Mouse (Mus musculus) cerebellum, adult 2 months (tissue): Measurements from ENCODE around the gene Dera. TPM values are rescaled to one million over a fixed set of nuclear protein-coding genes. Genes with fewer than 3 reads are reported as not detected.

Experiments used
- DNase-seq, 2 experiments: peaks; one replicate each; pipeline ENCODE4 v3.0.0; 2021
- H3K27ac ChIP-seq: fragments of 200-500 bp; 2 replicates; pipeline ENCODE4 v1.5.1; 2012; ENCODE audit warnings: low read length, control low read depth, inconsistent platforms; ENCODE audit not compliant: insufficient read depth
- H3K27me3 ChIP-seq: fragments of 200-500 bp; 2 replicates; pipeline ENCODE4 v1.6.1; 2012; ENCODE audit warnings: inconsistent platforms, mild to moderate bottlenecking, low read length, moderate library complexity; ENCODE audit not compliant: control insufficient read depth, insufficient read depth
- H3K4me1 ChIP-seq: fragments of 200-500 bp; 2 replicates; pipeline ENCODE4 v1.6.1; 2011; ENCODE audit warnings: low read length; ENCODE audit not compliant: control insufficient read depth, insufficient read depth
- H3K4me3 ChIP-seq: fragments of 200-500 bp; replicated peaks from 2 replicates; pipeline ENCODE3; 2011; ENCODE audit warnings: mild to moderate bottlenecking, low read depth, low read length, control low read depth; ENCODE audit not compliant: insufficient read depth
- CTCF ChIP-seq: fragments of 200-500 bp; IDR thresholded peaks from 2 replicates; pipeline ENCODE4 v1.5.1; 2011; ENCODE audit warnings: low read depth, mild to moderate bottlenecking, control low read depth, low read length, moderate library complexity, borderline replicate concordance; ENCODE audit not compliant: insufficient read depth
- POLR2A ChIP-seq: fragments of 200-500 bp; IDR thresholded peaks from 2 replicates; pipeline ENCODE4 v1.6.1; 2011; ENCODE audit warnings: low read length, control low read depth, borderline replicate concordance; ENCODE audit not compliant: insufficient read depth
- WGBS: fragments of 180-500 bp; shearing (Covaris S2); methylation state at CpG from one replicate; pipeline ENCODE4 v1.1.7; 2018; 5-methylcytosine and 5-hydroxymethylcytosine counted together
- polyA plus RNA-seq: library from polyadenylated mRNA; depleted of rRNA; stranded (reverse); fragments of >200 nt; gene quantifications from 2 replicates; pipeline ENCODE4 v1.2.3, GENCODE M21; 2012

Gene Dera
- polyA plus RNA-seq, 1 experiment, result 3.6 TPM

GRCm38 (mm10) chr6:137783899-137784637 lies 29.7 kb downstream of the Dera start:
- no peak for DNase-seq
- WGBS, result 84% methylated on average over 7 of the region's 7 CpGs
- TF ChIP-seq POLR2A (no peak), CTCF (no peak)
- Histone ChIP-seq H3K27me3 (no peaks in the 10 kb centered on the region), H3K4me1 (no peaks in the 10 kb centered on the region), H3K27ac (no peak overlapping the region), H3K4me3 (no peak overlapping the region)

DNA sequence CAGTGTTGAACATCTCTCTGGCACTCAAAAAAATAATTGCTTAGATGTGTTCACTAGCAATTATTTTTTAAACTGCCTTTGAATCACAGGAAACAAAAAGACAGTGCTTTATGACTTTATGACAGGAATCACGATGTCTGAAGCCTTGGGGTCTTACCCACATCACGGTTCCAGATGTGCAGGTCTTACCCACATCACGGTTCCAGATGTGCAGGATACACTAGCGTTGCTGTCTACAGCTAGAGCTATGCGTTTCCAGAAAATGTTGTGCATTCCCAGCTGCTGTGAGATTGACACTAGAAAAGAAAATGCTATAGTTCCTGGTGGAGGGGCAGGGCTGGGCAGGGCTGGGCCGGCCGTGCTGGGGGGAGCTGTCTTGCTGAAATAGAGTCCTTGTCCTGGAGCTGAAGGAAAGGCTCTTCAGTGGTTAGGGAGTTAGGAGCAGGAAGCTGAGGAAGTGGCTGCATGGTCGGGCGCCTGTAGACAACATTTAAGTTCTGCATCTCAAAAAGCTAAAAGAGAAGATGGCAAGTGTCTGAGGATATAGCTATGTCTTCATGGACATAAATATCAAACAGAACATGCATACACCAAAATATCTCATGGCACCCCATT lies 34.7 kb downstream of the Dera start:
- TF ChIP-seq CTCF, result no peak
- no peak for TF ChIP-seq POLR2A
- Histone ChIP-seq H3K27ac (no peak overlapping the region), H3K27me3 (no peaks in the 10 kb centered on the region), H3K4me1 (no peaks in the 10 kb centered on the region; the same call in 1 of the 2 replicates), H3K4me3 (no peak overlapping the region)
- WGBS, result 83% methylated on average over 9 of the region's 9 CpGs
- no peak for DNase-seq

- Histone ChIP-seq H3K4me1 (no peaks in the 10 kb centered on the region; the same call in 1 of the 2 replicates), H3K27me3 (no peaks in the 10 kb centered on the region), H3K4me3 (no peak overlapping the region), H3K27ac (no peak overlapping the region)
- DNase-seq, result no peak
- TF ChIP-seq POLR2A (no peak), CTCF (no peak)
- WGBS, result 81% methylated on average over 2 of the region's 2 CpGs
Measured at GRCm38 (mm10) chr6:137789658-137790057, 35.3 kb downstream of the Dera start.

DNA sequence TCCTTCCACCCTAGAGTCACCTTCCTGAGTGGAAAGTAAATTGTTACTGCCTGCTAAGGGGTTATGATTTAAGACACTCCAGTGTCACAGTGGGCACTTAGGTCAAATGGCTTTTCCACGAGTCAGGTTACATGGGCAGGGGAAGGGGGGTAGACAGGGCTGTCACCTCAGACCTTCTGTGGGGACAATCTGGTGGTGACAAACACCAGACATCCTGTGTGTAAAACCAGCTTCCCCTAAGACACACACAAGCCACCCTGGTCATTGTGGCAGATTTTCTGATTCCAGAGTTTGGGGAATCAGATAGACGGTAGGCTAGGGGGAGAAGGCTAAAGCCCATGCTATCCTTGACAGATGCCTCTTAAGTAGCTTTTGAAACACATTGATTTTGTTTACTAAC lies 41.1 kb downstream of the Dera start:
- no peaks in the 10 kb centered on the region; the same call in 1 of the 2 replicates for H3K4me1 ChIP-seq

DNA sequence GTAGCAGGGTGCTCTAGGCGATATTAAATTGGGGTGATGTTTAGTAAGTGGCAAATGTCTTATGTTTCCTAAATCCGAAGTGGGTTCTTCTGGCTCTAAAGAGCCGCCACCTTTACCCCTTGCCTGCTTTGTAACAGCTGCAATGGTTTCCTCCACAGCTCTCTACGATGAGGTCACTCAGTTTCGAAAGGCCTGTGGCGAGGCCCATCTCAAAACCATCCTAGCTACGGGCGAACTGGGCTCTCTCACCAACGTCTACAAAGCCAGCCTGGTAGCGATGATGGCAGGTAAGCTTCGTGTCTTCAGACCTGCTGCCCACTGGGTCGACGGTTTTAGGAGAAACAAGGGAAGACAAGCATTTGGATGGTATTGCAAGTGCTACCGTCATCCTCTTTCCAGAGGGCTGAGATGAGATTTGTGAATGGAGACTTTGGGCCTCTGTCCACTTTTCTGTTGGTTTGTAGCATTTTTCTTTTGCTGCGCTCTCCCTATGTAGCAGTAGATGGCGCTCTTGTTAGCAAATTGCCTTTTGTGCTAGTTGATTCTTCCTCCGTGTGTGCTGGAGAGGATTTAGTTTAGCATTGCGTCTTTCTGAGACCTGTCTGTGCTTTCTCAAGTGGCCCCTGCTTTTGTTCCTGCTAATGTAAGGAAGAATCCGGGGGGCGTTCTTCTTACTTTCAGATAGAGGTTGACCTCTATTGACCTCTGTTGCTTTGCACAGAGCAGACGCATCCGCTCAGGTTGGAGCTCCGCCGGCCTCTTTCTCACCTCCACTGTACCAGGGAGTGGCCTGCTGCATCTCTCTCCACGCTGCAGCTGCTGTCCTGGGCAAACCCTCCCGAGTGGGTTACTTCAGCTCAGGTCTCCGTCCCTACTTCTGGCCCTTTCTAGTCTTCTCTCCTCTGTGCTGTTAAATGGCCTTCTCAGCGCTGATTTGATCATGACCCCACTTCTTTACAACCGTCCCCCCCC lies 42.5 kb downstream of the Dera start:
- Histone ChIP-seq H3K27ac (no peak overlapping the region), H3K4me3 (no peak overlapping the region), H3K4me1 (no peaks in the 10 kb centered on the region; the same call in 1 of the 2 replicates), H3K27me3 (no peaks in the 10 kb centered on the region)
- DNase-seq, result no peak
- TF ChIP-seq CTCF (no peak), POLR2A (no peak)
- 74% methylated on average over 29 of the region's 29 CpGs for WGBS

More for the DNA sequence above, 41.1 kb downstream of the Dera start:
- no peak for DNase-seq
- 75% methylated on average over 2 of the region's 2 CpGs for WGBS
- Histone ChIP-seq H3K4me3 (no peak overlapping the region), H3K27ac (no peak overlapping the region), H3K27me3 (no peaks in the 10 kb centered on the region)
- no peak for TF ChIP-seq POLR2A
- TF ChIP-seq CTCF, result no peak

DNA sequence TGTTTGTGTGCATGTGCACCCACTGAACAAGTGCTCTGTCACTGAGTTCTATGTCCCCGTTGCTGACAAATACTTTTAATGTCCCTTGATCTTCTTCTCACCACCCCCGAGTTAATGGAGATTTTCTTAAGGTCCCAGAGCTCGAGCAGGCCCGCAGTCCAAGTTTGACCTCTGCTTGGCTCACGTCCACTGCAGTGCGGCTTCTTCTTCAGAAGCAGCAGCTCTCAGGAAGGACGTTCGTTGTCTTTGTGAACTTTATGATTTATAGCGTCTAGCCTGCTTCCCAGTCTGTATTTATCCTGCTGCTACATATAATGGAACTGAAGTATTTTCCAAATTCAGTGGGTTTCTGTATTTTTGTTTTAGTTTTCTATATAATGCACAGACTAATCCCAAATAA lies 44.9 kb downstream of the Dera start:
- H3K4me1 ChIP-seq, result no peaks in the 10 kb centered on the region
- DNase-seq, result no peak

DNA sequence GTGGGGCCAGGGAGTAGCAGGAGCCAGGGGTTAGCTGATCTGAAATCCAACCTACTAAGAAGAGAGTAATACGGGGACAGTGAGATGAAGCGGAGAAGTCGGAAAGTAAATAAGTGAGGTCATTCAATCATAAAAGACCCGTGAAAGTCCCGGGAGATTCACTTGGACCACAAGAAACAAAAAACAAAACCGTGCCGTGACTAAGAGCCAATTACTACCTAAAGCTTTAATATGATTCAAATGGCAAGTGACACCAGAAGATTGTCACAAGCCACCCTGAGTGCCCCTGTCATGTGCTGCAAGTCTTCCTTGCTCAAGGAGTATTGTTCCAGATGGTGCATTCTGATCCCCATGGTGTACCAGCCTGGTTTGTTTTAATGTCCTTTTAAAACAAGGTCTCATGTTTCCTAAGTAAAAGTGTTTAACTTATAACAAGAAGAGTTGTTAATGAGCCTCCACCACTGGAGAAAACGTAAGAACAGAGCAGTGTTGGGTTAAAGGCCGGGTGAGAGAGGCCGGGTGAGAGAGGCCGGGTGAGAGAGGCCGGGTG lies 49.2 kb downstream of the Dera start:
- WGBS, result 71% methylated on average over 12 of the region's 12 CpGs
- TF ChIP-seq CTCF, result no peak
- no peak for TF ChIP-seq POLR2A
- no peak overlapping the region for H3K27ac ChIP-seq
- H3K4me3 ChIP-seq, result no peak overlapping the region
- H3K4me1 ChIP-seq, result no peaks in the 10 kb centered on the region
- no peak for DNase-seq
- H3K27me3 ChIP-seq, result no peaks in the 10 kb centered on the region

More for the DNA sequence above, 44.9 kb downstream of the Dera start:
- WGBS, result 95% methylated on average over 9 of the region's 9 CpGs
- no peaks in the 10 kb centered on the region for H3K27me3 ChIP-seq
- no peak overlapping the region for H3K4me3 ChIP-seq
- TF ChIP-seq CTCF, result no peak
- TF ChIP-seq POLR2A, result no peak
- H3K27ac ChIP-seq, result no peak overlapping the region
